Mouse (Mus musculus) stomach, embryonic 15.5 days (tissue): Measurements from ENCODE around the gene Kif21a. TPM values are rescaled to one million over a fixed set of nuclear protein-coding genes. Genes with fewer than 3 reads are reported as not detected.

Experiments
- polyA plus RNA-seq: library from polyadenylated mRNA; unstranded; fragments of >200 nt; fragmentation: Nextera tagmentation; extraction: Ambion mirVana; gene quantifications from 2 replicates; pipeline ENCODE4 v1.2.1, GENCODE M21; 2015

The Kif21a gene
- polyA plus RNA-seq, 1 experiment from 2014 or later: 18.3 TPM

Other genes starting within 250 kb of the Kif21a start
- gene Abcd2, start 141.9 kb upstream of the Kif21a start, polyA plus RNA-seq: 2.5 and 3.1 TPM in 2 replicates
- gene CN725425, start 149.5 kb upstream of the Kif21a start, polyA plus RNA-seq: not detected in 2 replicates